Mouse (Mus musculus) olfactory bulb, adult 2 months (tissue): Measurements from ENCODE around the gene Plpp1.

Source experiments
- CTCF ChIP-seq: fragments of 200-500 bp; IDR thresholded peaks from 2 replicates; pipeline ENCODE4 v1.5.1; 2012; ENCODE audit warnings: low read depth, mild to moderate bottlenecking, low read length, moderate library complexity; ENCODE audit not compliant: insufficient read depth
- POLR2A ChIP-seq: fragments of 200-500 bp; IDR thresholded peaks from 2 replicates; pipeline ENCODE4 v1.6.1; 2012; ENCODE audit warnings: mild to moderate bottlenecking, low read depth, low read length, moderate library complexity; ENCODE audit not compliant: insufficient read depth

DNA sequence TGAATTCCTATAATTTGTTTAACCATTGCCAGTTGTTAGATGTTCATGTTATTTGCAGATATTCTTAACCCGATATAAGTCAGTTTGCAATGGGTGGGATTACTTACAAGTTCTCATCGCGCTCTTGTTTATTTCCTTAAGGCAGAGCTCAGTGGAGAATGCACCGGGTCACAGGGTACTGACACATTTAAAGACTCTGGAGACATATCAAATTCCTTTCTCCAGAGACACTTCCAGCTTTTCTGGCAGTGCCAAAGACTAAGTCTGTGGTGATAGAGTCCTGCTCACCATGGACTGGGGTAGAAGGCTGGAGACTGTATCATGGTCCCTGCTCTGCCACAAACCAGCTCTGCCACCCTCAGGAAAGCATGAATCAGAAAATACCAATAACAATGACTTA lies 38.0 kb upstream of the Plpp1 start:
- TF ChIP-seq POLR2A: no peak
- no peak for TF ChIP-seq CTCF
